Mouse (Mus musculus): ENCODE measurements around the gene Mrvi1.

DNA sequence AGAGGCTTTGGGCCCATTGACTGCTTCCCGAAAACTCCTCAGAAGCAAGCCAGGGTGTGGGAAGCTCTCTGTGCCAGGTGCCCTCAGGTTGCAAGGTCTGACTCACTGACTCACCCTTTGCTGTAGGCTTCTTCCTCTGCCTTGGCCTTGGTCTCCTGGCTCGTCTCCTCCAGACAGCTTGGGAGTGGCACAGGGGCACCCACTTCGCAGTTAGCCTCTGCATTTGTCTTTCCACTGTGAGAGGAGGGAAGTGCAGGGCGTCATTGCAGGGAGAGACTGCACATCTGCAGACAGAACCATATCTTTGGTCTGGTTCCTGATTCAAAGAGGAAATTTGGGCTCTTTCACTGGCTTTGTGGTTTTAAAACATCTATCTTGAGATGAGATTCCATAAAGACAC is 104.2 kb downstream of the Mrvi1 start:
- TF ChIP-seq CTCF (IDR thresholded peaks at IDR 0.05; ENCODE audit: low read depth, low read length) (no peak), POLR2A (IDR thresholded peaks at IDR 0.05; ENCODE audit: insufficient read depth, low read length) (no peak)

Measured in ES-Bruce4 (cell line).